Mouse (Mus musculus) cortical plate, adult 2 months (tissue): ENCODE results near the gene Ccdc43. TPM values are rescaled to one million over a fixed set of nuclear protein-coding genes. Genes with fewer than 3 reads are reported as not detected.

ENCODE experiments used
- H3K27ac ChIP-seq: fragments of 200-500 bp; 2 replicates; pipeline ENCODE4 v1.5.1; 2012; ENCODE audit warnings: low read length, control low read depth, inconsistent platforms; ENCODE audit not compliant: insufficient read depth
- H3K4me1 ChIP-seq: fragments of 200-500 bp; 2 replicates; pipeline ENCODE4 v1.6.1; 2011; ENCODE audit warnings: low read length; ENCODE audit not compliant: control insufficient read depth, insufficient read depth
- H3K4me3 ChIP-seq: fragments of 200-500 bp; 2 replicates; pipeline ENCODE4 v1.5.1; 2011; ENCODE audit warnings: mild to moderate bottlenecking, low read length, control low read depth; ENCODE audit not compliant: insufficient read depth
- CTCF ChIP-seq: fragments of 200-500 bp; IDR thresholded peaks from 2 replicates; pipeline ENCODE4 v1.5.1; 2011; ENCODE audit warnings: mild to moderate bottlenecking, control low read depth, low read length; ENCODE audit not compliant: insufficient read depth; ENCODE audit errors: extremely low read depth
- POLR2A ChIP-seq: fragments of 200-500 bp; IDR thresholded peaks from 2 replicates; pipeline ENCODE4 v1.6.1; 2011; ENCODE audit warnings: mild to moderate bottlenecking, low read length, control low read depth; ENCODE audit not compliant: insufficient read depth; ENCODE audit errors: extremely low read depth
- polyA plus RNA-seq: library from polyadenylated mRNA; depleted of rRNA; stranded (reverse); fragments of >200 nt; gene quantifications from 2 replicates; pipeline ENCODE4 v1.2.3, GENCODE M21; 2012

The Ccdc43 gene
- polyA plus RNA-seq, 1 experiment: 24.4 TPM

- Histone ChIP-seq H3K27ac (no peak overlapping the region), H3K4me3 (no peak overlapping the region), H3K4me1 (no peaks in the 10 kb centered on the region)
- TF ChIP-seq CTCF (peak; percentile 72), POLR2A (no peak)
Measured at GRCm38 (mm10) chr11:102690162-102690561, 7.4 kb downstream of the Ccdc43 start.

- no peak overlapping the region for H3K27ac ChIP-seq
- no peak overlapping the region for H3K4me3 ChIP-seq
- no peak for TF ChIP-seq CTCF
- no peak for TF ChIP-seq POLR2A
- no peaks in the 10 kb centered on the region for H3K4me1 ChIP-seq
Measured at GRCm38 (mm10) chr11:102665637-102666435, 31.7 kb downstream of the Ccdc43 start.

- no peak for TF ChIP-seq CTCF
- no peaks in the 10 kb centered on the region for H3K4me1 ChIP-seq
- no peak overlapping the region for H3K4me3 ChIP-seq
- H3K27ac ChIP-seq: no peak overlapping the region
Measured at GRCm38 (mm10) chr11:102665151-102665550, 32.4 kb downstream of the Ccdc43 start.

GRCm38 (mm10) chr11:102663416-102663815, 34.2 kb downstream of the Ccdc43 start, which contains the start of gene Meioc:
Meioc (plus strand) TSS chr11:102663716.
- TF ChIP-seq CTCF (no peak), POLR2A (no peak)
- Histone ChIP-seq H3K27ac (no peak within 1 kb of the TSS), H3K4me1 (no peaks in the 10 kb centered on the region), H3K4me3 (no peak within 1 kb of the TSS)

- H3K4me1 ChIP-seq: peaks cover 3% of the 10 kb centered on the region; the same call in 1 of the 2 replicates
- H3K27ac ChIP-seq: no peak overlapping the region
- no peak overlapping the region for H3K4me3 ChIP-seq
- TF ChIP-seq POLR2A (no peak), CTCF (no peak)
Measured at GRCm38 (mm10) chr11:102656931-102657330, 40.7 kb downstream of the Ccdc43 start.

GRCm38 (mm10) chr11:102656326-102656926, 41.2 kb downstream of the Ccdc43 start:
- Histone ChIP-seq H3K4me1 (peaks cover 3% of the 10 kb centered on the region; the same call in 1 of the 2 replicates), H3K27ac (no peak overlapping the region), H3K4me3 (no peak overlapping the region)
- TF ChIP-seq POLR2A (no peak), CTCF (no peak; the same call in 1 of the 2 replicates)

GRCm38 (mm10) chr11:102655888-102656287, 41.7 kb downstream of the Ccdc43 start:
- Histone ChIP-seq H3K4me1 (peaks cover 3% of the 10 kb centered on the region; the same call in 1 of the 2 replicates), H3K4me3 (no peak overlapping the region), H3K27ac (no peak overlapping the region)
- TF ChIP-seq POLR2A: no peak
- no peak for TF ChIP-seq CTCF

GRCm38 (mm10) chr11:102652844-102653243, 44.7 kb downstream of the Ccdc43 start:
- H3K4me3 ChIP-seq: no peak overlapping the region
- TF ChIP-seq CTCF: no peak
- no peak for TF ChIP-seq POLR2A

GRCm38 (mm10) chr11:102651381-102651780, 46.2 kb downstream of the Ccdc43 start:
- Histone ChIP-seq H3K4me3 (no peak overlapping the region), H3K27ac (no peak overlapping the region), H3K4me1 (peaks cover 2% of the 10 kb centered on the region; the same call in 1 of the 2 replicates)
- no peak for TF ChIP-seq POLR2A
- TF ChIP-seq CTCF: peak; percentile 85

More at GRCm38 (mm10) chr11:102652844-102653243, 44.7 kb downstream of the Ccdc43 start:
- H3K4me1 ChIP-seq: peaks cover 3% of the 10 kb centered on the region; the same call in 1 of the 2 replicates
- H3K27ac ChIP-seq: no peak overlapping the region
